Mouse (Mus musculus): Measurements from ENCODE around the gene Qrich2.

GRCm38 (mm10) chr11:116436725-116437331 lies 29.2 kb downstream of the Qrich2 start:
- TF ChIP-seq POLR2A (IDR thresholded peaks at IDR 0.05; ENCODE audit: insufficient read depth, low read depth, low read length): no peak
- no peak for TF ChIP-seq CTCF (IDR thresholded peaks at IDR 0.05)
